Mouse (Mus musculus) stomach, embryonic 16.5 days (tissue): Measurements from ENCODE around the gene Ctps. TPM values are rescaled to one million over a fixed set of nuclear protein-coding genes. Genes with fewer than 3 reads are reported as not detected.

Experiments used
- ATAC-seq: fragments of 200-750 bp; cut with Nextera tagmentation; 2 replicates; pipeline ENCODE4 v1.8.0; 2017; ENCODE audit warnings: moderate number of reproducible peaks, moderate TSS enrichment; ENCODE audit not compliant: insufficient read depth, low FRiP score
- H3K27ac ChIP-seq: fragments of 300-500 bp; sonication (generic); 2 replicates; pipeline ENCODE4 v1.5.1; 2014; ENCODE audit warnings: low read length
- H3K27me3 ChIP-seq: fragments of 300-500 bp; sonication (generic); 2 replicates; pipeline ENCODE4 v1.6.1; 2014; ENCODE audit warnings: low read length, control low read depth, mixed read lengths; ENCODE audit not compliant: control insufficient read depth, insufficient read depth
- H3K36me3 ChIP-seq: fragments of 300-500 bp; sonication (generic); 2 replicates; pipeline ENCODE4 v1.6.1; 2014; ENCODE audit warnings: low read length; ENCODE audit not compliant: control insufficient read depth, insufficient read depth
- H3K4me1 ChIP-seq: fragments of 300-500 bp; sonication (generic); 2 replicates; pipeline ENCODE4 v1.6.1; 2014; ENCODE audit warnings: low read length, control low read depth, mixed read lengths; ENCODE audit not compliant: control insufficient read depth, insufficient read depth
- H3K4me2 ChIP-seq: fragments of 300-500 bp; sonication (generic); 2 replicates; pipeline ENCODE4 v1.6.1; 2014; ENCODE audit warnings: low read depth, low read length, mixed read lengths
- H3K4me3 ChIP-seq: fragments of 300-500 bp; sonication (generic); replicated peaks from 2 replicates; pipeline ENCODE4 v1.5.1; 2014; ENCODE audit warnings: mild to moderate bottlenecking, low read length
- H3K9ac ChIP-seq: fragments of 300-500 bp; sonication (generic); 2 replicates; pipeline ENCODE4 v1.6.1; 2014; ENCODE audit warnings: low read length
- H3K9me3 ChIP-seq: fragments of 300-500 bp; sonication (generic); replicated peaks from 2 replicates; pipeline ENCODE4 v1.6.1; 2016; ENCODE audit warnings: low read length, control low read depth; ENCODE audit not compliant: control insufficient read depth
- WGBS: fragments of 180-500 bp; shearing (Covaris S2); extraction: QIAGEN DNeasy Blood & Tissue Kit; methylation state at CpG from one replicate; pipeline ENCODE4 v1.1.7; 2014; 5-methylcytosine and 5-hydroxymethylcytosine counted together
- polyA plus RNA-seq: library from polyadenylated mRNA; unstranded; fragments of >200 nt; fragmentation: Nextera tagmentation; extraction: Ambion mirVana; gene quantifications from 2 replicates; pipeline ENCODE4 v1.2.1, GENCODE M21; 2015

Ctps gene
- polyA plus RNA-seq, 1 experiment from 2014 or later, result 63.8 TPM

- Histone ChIP-seq H3K27ac (no peak overlapping the region), H3K9ac (no peak overlapping the region), H3K9me3 (no peaks in the 10 kb centered on the region), H3K36me3 (peaks cover 41% of the 10 kb centered on the region), H3K27me3 (no peaks in the 10 kb centered on the region), H3K4me1 (no peaks in the 10 kb centered on the region), H3K4me2 (no peak overlapping the region), H3K4me3 (no peak overlapping the region)
- ATAC-seq, result no peak
- 58% methylated on average over 1 of the region's 1 CpGs for WGBS
Observed at GRCm38 (mm10) chr4:120544896-120545295, 25.2 kb downstream of the Ctps start.

GRCm38 (mm10) chr4:120538664-120539063, 31.4 kb downstream of the Ctps start:
- no peaks in the 10 kb centered on the region for H3K4me1 ChIP-seq
- H3K4me3 ChIP-seq, result no peak overlapping the region
- no peak overlapping the region for H3K27ac ChIP-seq
- H3K4me2 ChIP-seq, result no peak overlapping the region
- H3K27me3 ChIP-seq, result no peaks in the 10 kb centered on the region
- no peak for ATAC-seq
- no peaks in the 10 kb centered on the region for H3K9me3 ChIP-seq
- 95% methylated on average over 10 of the region's 10 CpGs for WGBS
- peaks cover 31% of the 10 kb centered on the region for H3K36me3 ChIP-seq
- H3K9ac ChIP-seq, result no peak overlapping the region

- WGBS, result 85% methylated on average over 6 of the region's 6 CpGs
Observed at GRCm38 (mm10) chr4:120531986-120532385, 38.1 kb downstream of the Ctps start, which contains the start of gene Slfnl1. Slfnl1 (plus strand) TSS chr4:120532231.

GRCm38 (mm10) chr4:120528171-120528570, 41.9 kb downstream of the Ctps start:
- Histone ChIP-seq H3K4me1 (no peaks in the 10 kb centered on the region), H3K4me3 (no peak overlapping the region), H3K36me3 (peaks cover 16% of the 10 kb centered on the region), H3K4me2 (no peak overlapping the region), H3K27me3 (no peaks in the 10 kb centered on the region), H3K9me3 (no peaks in the 10 kb centered on the region), H3K9ac (no peak overlapping the region), H3K27ac (no peak overlapping the region)
- no peak for ATAC-seq
- WGBS, result 83% methylated on average over 9 of the region's 9 CpGs

More at GRCm38 (mm10) chr4:120531986-120532385, 38.1 kb downstream of the Ctps start, which contains the start of gene Slfnl1:
- no peaks in the 10 kb centered on the region for H3K27me3 ChIP-seq
- H3K4me3 ChIP-seq, result no peak within 1 kb of the TSS
- H3K36me3 ChIP-seq, result peaks cover 14% of the 10 kb centered on the region
- no peak within 1 kb of the TSS for H3K9ac ChIP-seq
- no peak within 1 kb of the TSS for H3K27ac ChIP-seq
- no peak within 1 kb of the TSS for H3K4me2 ChIP-seq
- no peak for ATAC-seq
- no peaks in the 10 kb centered on the region for H3K9me3 ChIP-seq
- no peaks in the 10 kb centered on the region for H3K4me1 ChIP-seq

- Histone ChIP-seq H3K27ac (no peak overlapping the region), H3K4me1 (no peaks in the 10 kb centered on the region), H3K4me2 (no peak overlapping the region), H3K9ac (no peak overlapping the region), H3K9me3 (no peaks in the 10 kb centered on the region), H3K36me3 (0 out of 2 replicates have a peak, but pooled peaks cover 10% of the 10 kb centered on the region), H3K27me3 (no peaks in the 10 kb centered on the region), H3K4me3 (no peak overlapping the region)
- no peak for ATAC-seq
- WGBS, result 85% methylated on average over 3 of the region's 3 CpGs
Observed at GRCm38 (mm10) chr4:120523092-120523491, 47.0 kb downstream of the Ctps start.

- 0 out of 2 replicates have a peak, but pooled peaks cover 8% of the 10 kb centered on the region for H3K36me3 ChIP-seq
- WGBS, result 89% methylated on average over 4 of the region's 4 CpGs
- ATAC-seq, result no peak
Observed at GRCm38 (mm10) chr4:120522351-120522750, 47.7 kb downstream of the Ctps start.

GRCm38 (mm10) chr4:120521761-120522160, 48.3 kb downstream of the Ctps start:
- 88% methylated on average over 5 of the region's 5 CpGs for WGBS

More at GRCm38 (mm10) chr4:120522351-120522750, 47.7 kb downstream of the Ctps start:
- H3K27ac ChIP-seq, result no peak overlapping the region
- no peak overlapping the region for H3K4me3 ChIP-seq
- H3K4me1 ChIP-seq, result no peaks in the 10 kb centered on the region
- H3K9me3 ChIP-seq, result no peaks in the 10 kb centered on the region
- no peak overlapping the region for H3K4me2 ChIP-seq
- H3K27me3 ChIP-seq, result no peaks in the 10 kb centered on the region
- no peak overlapping the region for H3K9ac ChIP-seq

GRCm38 (mm10) chr4:120517335-120517734, 52.7 kb downstream of the Ctps start:
- Histone ChIP-seq H3K36me3 (0 out of 2 replicates have a peak, but pooled peaks cover 3% of the 10 kb centered on the region), H3K9ac (peak overlapping the region; percentile 65), H3K9me3 (no peaks in the 10 kb centered on the region), H3K4me3 (peak overlapping the region; percentile 34), H3K4me1 (no peaks in the 10 kb centered on the region; the same call in 1 of the 2 replicates), H3K27me3 (no peaks in the 10 kb centered on the region), H3K27ac (peak overlapping the region; percentile 97), H3K4me2 (peak overlapping the region; percentile 41)
- ATAC-seq, result no peak; the same call in 1 of the 2 replicates
- WGBS, result 61% methylated on average over 4 of the region's 4 CpGs

More at GRCm38 (mm10) chr4:120521761-120522160, 48.3 kb downstream of the Ctps start:
- H3K27me3 ChIP-seq, result no peaks in the 10 kb centered on the region
- no peaks in the 10 kb centered on the region; the same call in 1 of the 2 replicates for H3K4me1 ChIP-seq
- no peak overlapping the region for H3K27ac ChIP-seq
- no peak for ATAC-seq
- H3K9me3 ChIP-seq, result no peaks in the 10 kb centered on the region
- H3K4me3 ChIP-seq, result no peak overlapping the region
- no peak overlapping the region for H3K9ac ChIP-seq
- H3K36me3 ChIP-seq, result 0 out of 2 replicates have a peak, but pooled peaks cover 8% of the 10 kb centered on the region
- H3K4me2 ChIP-seq, result no peak overlapping the region

- peak overlapping the region; percentile 41; the same call in 1 of the 2 replicates for H3K4me2 ChIP-seq
- H3K4me3 ChIP-seq, result peak overlapping the region; percentile 34
- WGBS, result 70% methylated on average over 7 of the region's 7 CpGs
- peak; percentile 66 for ATAC-seq
- H3K9me3 ChIP-seq, result no peaks in the 10 kb centered on the region
- no peaks in the 10 kb centered on the region; the same call in 1 of the 2 replicates for H3K4me1 ChIP-seq
- peak overlapping the region; percentile 97 for H3K27ac ChIP-seq
- H3K27me3 ChIP-seq, result no peaks in the 10 kb centered on the region
- 0 out of 2 replicates have a peak, but pooled peaks cover 3% of the 10 kb centered on the region for H3K36me3 ChIP-seq
- peak overlapping the region; percentile 65 for H3K9ac ChIP-seq
Observed at GRCm38 (mm10) chr4:120516907-120517306, 53.2 kb downstream of the Ctps start.
